Mouse (Mus musculus): Measurements from ENCODE around the gene Gm43638. TPM values are rescaled to one million over a fixed set of nuclear protein-coding genes. Genes with fewer than 3 reads are reported as not detected.

Gm43638 gene
- polyA plus RNA-seq (2015; fragmentation: Illumina TruSeq; extraction: RNeasy Lipid Tissue Mini Kit (QIAGEN cat#74804); ENCODE audit: low read depth, low replicate concordance), result not detected

GRCm38 (mm10) chr5:87486706-87487105, at the start of gene Gm43638:
Gene Gm43638, minus strand, starts transcription at chr5:87486806.

GRCm38 (mm10) chr5:87490771-87491170, 4.2 kb upstream of the Gm43638 start, which contains the start of gene Ugt2a1:
Gene Ugt2a1, minus strand, starts transcription at chr5:87490871.

GRCm38 (mm10) chr5:87482160-87482559, 4.4 kb downstream of the Gm43638 start, which contains the start of gene Ugt2a2:
Gene Ugt2a2, minus strand, starts transcription at chr5:87482260.

GRCm38 (mm10) chr5:87424041-87424440, 62.6 kb downstream of the Gm43638 start, which contains the start of gene Ugt2b38:
Gene Ugt2b38, minus strand, starts transcription at chr5:87424203.

Other genes with a start within 250 kb of the Gm43638 start
- gene Ugt2b37, start 232.0 kb downstream of the Gm43638 start, polyA plus RNA-seq (2015; fragmentation: Illumina TruSeq; extraction: RNeasy Lipid Tissue Mini Kit (QIAGEN cat#74804); ENCODE audit: low read depth, low replicate concordance), result not detected
- gene Ugt2a3, start 149.6 kb downstream of the Gm43638 start, polyA plus RNA-seq (2015; fragmentation: Illumina TruSeq; extraction: RNeasy Lipid Tissue Mini Kit (QIAGEN cat#74804); ENCODE audit: low read depth, low replicate concordance), result not detected
- not detected for gene Ugt2b38, start 62.6 kb downstream of the Gm43638 start, polyA plus RNA-seq (2015; fragmentation: Illumina TruSeq; extraction: RNeasy Lipid Tissue Mini Kit (QIAGEN cat#74804); ENCODE audit: low read depth, low replicate concordance)
- gene Ugt2a2, start 4.5 kb downstream of the Gm43638 start, polyA plus RNA-seq (2015; fragmentation: Illumina TruSeq; extraction: RNeasy Lipid Tissue Mini Kit (QIAGEN cat#74804); ENCODE audit: low read depth, low replicate concordance), result not detected
- not detected for gene Ugt2a1, start 4.1 kb upstream of the Gm43638 start, polyA plus RNA-seq (2015; fragmentation: Illumina TruSeq; extraction: RNeasy Lipid Tissue Mini Kit (QIAGEN cat#74804); ENCODE audit: low read depth, low replicate concordance)
- not detected for gene Sult1b1, start 51.4 kb upstream of the Gm43638 start, polyA plus RNA-seq (2015; fragmentation: Illumina TruSeq; extraction: RNeasy Lipid Tissue Mini Kit (QIAGEN cat#74804); ENCODE audit: low read depth, low replicate concordance)
- not detected for gene Sult1d1, start 82.2 kb upstream of the Gm43638 start, polyA plus RNA-seq (2015; fragmentation: Illumina TruSeq; extraction: RNeasy Lipid Tissue Mini Kit (QIAGEN cat#74804); ENCODE audit: low read depth, low replicate concordance)
- not detected for gene Sult1e1, start 104.8 kb upstream of the Gm43638 start, polyA plus RNA-seq (2015; fragmentation: Illumina TruSeq; extraction: RNeasy Lipid Tissue Mini Kit (QIAGEN cat#74804); ENCODE audit: low read depth, low replicate concordance)
- gene Csn1s1, start 179.4 kb upstream of the Gm43638 start, polyA plus RNA-seq (2015; fragmentation: Illumina TruSeq; extraction: RNeasy Lipid Tissue Mini Kit (QIAGEN cat#74804); ENCODE audit: low read depth, low replicate concordance), result not detected
- not detected for gene Csn2, start 212.8 kb upstream of the Gm43638 start, polyA plus RNA-seq (2015; fragmentation: Illumina TruSeq; extraction: RNeasy Lipid Tissue Mini Kit (QIAGEN cat#74804); ENCODE audit: low read depth, low replicate concordance)